Mouse (Mus musculus) intestine, postnatal 0 days (tissue): ENCODE results near the gene Zfp69. TPM values are rescaled to one million over a fixed set of nuclear protein-coding genes. Genes with fewer than 3 reads are reported as not detected.

Experiments used
- ATAC-seq: fragments of 200-750 bp; cut with Nextera tagmentation; 2 replicates; pipeline ENCODE4 v1.8.0; 2017; ENCODE audit warnings: mild to moderate bottlenecking, moderate TSS enrichment, moderate library complexity
- H3K27ac ChIP-seq: fragments of 300-500 bp; sonication (generic); 2 replicates; pipeline ENCODE4 v1.5.1; 2014; ENCODE audit warnings: mild to moderate bottlenecking, low read depth, low read length, moderate library complexity
- H3K27me3 ChIP-seq: fragments of 300-500 bp; sonication (generic); replicated peaks from 2 replicates; pipeline ENCODE4 v1.6.1; 2014; ENCODE audit warnings: low read length, mixed read lengths; ENCODE audit not compliant: control insufficient read depth, insufficient read depth
- H3K36me3 ChIP-seq: fragments of 300-500 bp; sonication (generic); 2 replicates; pipeline ENCODE4 v1.6.1; 2014; ENCODE audit warnings: mild to moderate bottlenecking, moderate library complexity; ENCODE audit not compliant: control insufficient read depth, insufficient read depth
- H3K4me1 ChIP-seq: fragments of 300-500 bp; sonication (generic); replicated peaks from 2 replicates; pipeline ENCODE4 v1.6.1; 2014; ENCODE audit warnings: antibody characterized with exemption, low read length, mixed read lengths; ENCODE audit not compliant: control insufficient read depth, insufficient read depth
- H3K4me2 ChIP-seq: fragments of 300-500 bp; sonication (generic); replicated peaks from 2 replicates; pipeline ENCODE4 v1.6.1; 2014; ENCODE audit warnings: low read depth, mild to moderate bottlenecking, moderate library complexity
- H3K4me3 ChIP-seq: fragments of 300-500 bp; sonication (generic); 2 replicates; pipeline ENCODE4 v1.5.1; 2014; ENCODE audit warnings: low read depth, low read length
- H3K9ac ChIP-seq: fragments of 300-500 bp; sonication (generic); 2 replicates; pipeline ENCODE4 v1.6.1; 2014; ENCODE audit warnings: mild to moderate bottlenecking, low read depth, low read length
- H3K9me3 ChIP-seq: fragments of 300-500 bp; sonication (generic); 2 replicates; pipeline ENCODE4 v1.6.1; 2016; ENCODE audit warnings: mixed run types; ENCODE audit not compliant: control insufficient read depth
- CTCF ChIP-seq: sonication (generic); IDR thresholded peaks from 2 replicates; pipeline ENCODE4 v1.5.1; 2016; ENCODE audit warnings: low read depth, mild to moderate bottlenecking, control low read depth, antibody characterized with exemption, moderate library complexity
- WGBS: fragments of 180-500 bp; shearing (Covaris S2); extraction: QIAGEN DNeasy Blood & Tissue Kit; methylation state at CpG from one replicate; pipeline ENCODE4 v1.1.7; 2014; 5-methylcytosine and 5-hydroxymethylcytosine counted together
- polyA plus RNA-seq: library from polyadenylated mRNA; unstranded; fragments of >200 nt; fragmentation: Nextera tagmentation; extraction: Ambion mirVana; gene quantifications from 2 replicates; pipeline ENCODE4 v1.2.1, GENCODE M21; 2015

Gene Zfp69
- polyA plus RNA-seq, 1 experiment from 2014 or later, result 2.2 TPM

GRCm38 (mm10) chr4:120968486-120968885 lies 17.0 kb upstream of the Zfp69 start:
- Histone ChIP-seq H3K27me3 (no peaks in the 10 kb centered on the region), H3K9ac (no peak overlapping the region), H3K36me3 (peaks cover 49% of the 10 kb centered on the region), H3K27ac (no peak overlapping the region), H3K4me1 (no peaks in the 10 kb centered on the region), H3K9me3 (no peaks in the 10 kb centered on the region), H3K4me3 (no peak overlapping the region), H3K4me2 (no peak overlapping the region)
- ATAC-seq, result no peak
- 90% methylated on average over 9 of the region's 9 CpGs for WGBS
- TF ChIP-seq CTCF, result no peak

GRCm38 (mm10) chr4:120955586-120955985 lies 4.1 kb upstream of the Zfp69 start:
- 76% methylated on average over 1 of the region's 1 CpGs for WGBS
- H3K9me3 ChIP-seq, result no peaks in the 10 kb centered on the region
- no peak for ATAC-seq
- H3K36me3 ChIP-seq, result no peaks in the 10 kb centered on the region
- no peaks in the 10 kb centered on the region for H3K27me3 ChIP-seq
- no peak overlapping the region for H3K27ac ChIP-seq
- H3K4me2 ChIP-seq, result no peak overlapping the region
- H3K4me1 ChIP-seq, result no peaks in the 10 kb centered on the region
- no peak overlapping the region for H3K9ac ChIP-seq
- TF ChIP-seq CTCF, result no peak
- H3K4me3 ChIP-seq, result no peak overlapping the region

- H3K27me3 ChIP-seq, result no peaks in the 10 kb centered on the region
- no peaks in the 10 kb centered on the region for H3K4me1 ChIP-seq
- WGBS, result 93% methylated on average over 1 of the region's 1 CpGs
- no peak overlapping the region for H3K4me3 ChIP-seq
- H3K9me3 ChIP-seq, result no peaks in the 10 kb centered on the region
- no peak for ATAC-seq
- H3K36me3 ChIP-seq, result no peaks in the 10 kb centered on the region
- no peak overlapping the region for H3K4me2 ChIP-seq
- H3K9ac ChIP-seq, result no peak overlapping the region
- TF ChIP-seq CTCF, result no peak
- H3K27ac ChIP-seq, result no peak overlapping the region
Measured at GRCm38 (mm10) chr4:120953667-120954066, 2.2 kb upstream of the Zfp69 start.

- Histone ChIP-seq H3K36me3 (no peaks in the 10 kb centered on the region), H3K9me3 (no peaks in the 10 kb centered on the region), H3K27ac (no peak overlapping the region), H3K4me2 (no peak overlapping the region), H3K4me3 (no peak overlapping the region), H3K4me1 (no peaks in the 10 kb centered on the region), H3K27me3 (no peaks in the 10 kb centered on the region), H3K9ac (no peak overlapping the region)
- no peak for ATAC-seq
- no peak for TF ChIP-seq CTCF
- 73% methylated on average over 4 of the region's 4 CpGs for WGBS
Measured at GRCm38 (mm10) chr4:120953038-120953437, 1.5 kb upstream of the Zfp69 start.

- Histone ChIP-seq H3K4me1 (no peaks in the 10 kb centered on the region), H3K4me3 (peak overlapping the region; percentile 71), H3K27me3 (no peaks in the 10 kb centered on the region), H3K36me3 (peaks cover 4% of the 10 kb centered on the region), H3K9me3 (no peaks in the 10 kb centered on the region), H3K9ac (peak overlapping the region; percentile 70), H3K4me2 (peak overlapping the region; percentile 87), H3K27ac (peak overlapping the region; percentile 80)
- no peak for ATAC-seq
- TF ChIP-seq CTCF, result no peak
- 22% methylated on average over 6 of the region's 6 CpGs for WGBS
Measured at GRCm38 (mm10) chr4:120952163-120952562, 664 bp upstream of the Zfp69 start.

- no peaks in the 10 kb centered on the region for H3K9me3 ChIP-seq
- H3K27me3 ChIP-seq, result no peaks in the 10 kb centered on the region
- 4% methylated on average over 20 of the region's 20 CpGs for WGBS
- no peaks in the 10 kb centered on the region for H3K4me1 ChIP-seq
- peak overlapping the region; percentile 71 for H3K4me3 ChIP-seq
- H3K9ac ChIP-seq, result peak overlapping the region; percentile 70
- ATAC-seq, result no peak
- H3K4me2 ChIP-seq, result peak overlapping the region; percentile 87
- peak overlapping the region; percentile 80 for H3K27ac ChIP-seq
- TF ChIP-seq CTCF, result no peak
- peaks cover 14% of the 10 kb centered on the region for H3K36me3 ChIP-seq
Measured at GRCm38 (mm10) chr4:120950763-120951427, 604 bp downstream of the Zfp69 start.
